Mouse (Mus musculus): ENCODE measurements around the gene Rab4a. TPM values are rescaled to one million over a fixed set of nuclear protein-coding genes. Genes with fewer than 3 reads are reported as not detected.

The Rab4a gene
- total and polyA plus RNA-seq, 3 experiments: 7.7 to 10.6 (median 8.4) TPM

DNA sequence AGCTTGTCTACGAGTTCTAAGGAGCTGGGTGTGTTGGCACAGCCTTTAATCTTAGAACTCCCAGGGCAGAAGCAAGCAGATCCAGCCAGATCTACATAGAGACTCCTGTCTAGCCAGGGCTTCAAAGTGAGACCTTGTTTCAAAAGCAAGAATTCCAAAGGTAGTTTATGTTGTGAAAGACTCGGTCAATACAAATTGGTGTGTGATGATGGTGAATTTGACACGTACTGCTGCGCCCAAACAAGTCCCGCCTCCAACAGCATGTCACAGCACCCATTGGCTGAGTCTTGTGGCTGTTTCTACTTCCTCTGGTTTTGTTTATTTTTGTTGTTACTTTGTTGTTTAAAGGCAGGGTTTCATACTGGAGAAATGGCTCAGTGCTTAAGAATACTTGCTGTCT lies 6.4 kb downstream of the Rab4a start:
- Histone ChIP-seq H3K36me3 (ENCODE audit: control insufficient read depth, insufficient read depth, low read length) (no peaks in the 10 kb centered on the region), H3K4me3 (no peak overlapping the region), H3K4me1 (ENCODE audit: control insufficient read depth, insufficient read depth, low read length) (peaks cover 5% of the 10 kb centered on the region), H3K9ac (ENCODE audit: low read depth, low read length) (no peak overlapping the region), H3K27ac (no peak overlapping the region), H3K27me3 (ENCODE audit: control insufficient read depth, insufficient read depth, low read length) (no peaks in the 10 kb centered on the region), H3K79me2 (replicated peaks; ENCODE audit: control insufficient read depth, insufficient read depth, low read length) (peaks cover 3% of the 10 kb centered on the region; the same call in 1 of the 2 replicates)
- intact Hi-C loops (cut with DNase I): no loop called here
- TF ChIP-seq POLR2A (IDR thresholded peaks at IDR 0.05; ENCODE audit: insufficient read depth, low read depth, low read length) (no peak), EP300 (IDR thresholded peaks at IDR 0.05; ENCODE audit: insufficient read depth, low read depth, low read length) (no peak), CTCF (IDR thresholded peaks at IDR 0.05) (no peak)
- no peak for DNase-seq
- 85% methylated on average over 5 of the region's 5 CpGs for WGBS

DNA sequence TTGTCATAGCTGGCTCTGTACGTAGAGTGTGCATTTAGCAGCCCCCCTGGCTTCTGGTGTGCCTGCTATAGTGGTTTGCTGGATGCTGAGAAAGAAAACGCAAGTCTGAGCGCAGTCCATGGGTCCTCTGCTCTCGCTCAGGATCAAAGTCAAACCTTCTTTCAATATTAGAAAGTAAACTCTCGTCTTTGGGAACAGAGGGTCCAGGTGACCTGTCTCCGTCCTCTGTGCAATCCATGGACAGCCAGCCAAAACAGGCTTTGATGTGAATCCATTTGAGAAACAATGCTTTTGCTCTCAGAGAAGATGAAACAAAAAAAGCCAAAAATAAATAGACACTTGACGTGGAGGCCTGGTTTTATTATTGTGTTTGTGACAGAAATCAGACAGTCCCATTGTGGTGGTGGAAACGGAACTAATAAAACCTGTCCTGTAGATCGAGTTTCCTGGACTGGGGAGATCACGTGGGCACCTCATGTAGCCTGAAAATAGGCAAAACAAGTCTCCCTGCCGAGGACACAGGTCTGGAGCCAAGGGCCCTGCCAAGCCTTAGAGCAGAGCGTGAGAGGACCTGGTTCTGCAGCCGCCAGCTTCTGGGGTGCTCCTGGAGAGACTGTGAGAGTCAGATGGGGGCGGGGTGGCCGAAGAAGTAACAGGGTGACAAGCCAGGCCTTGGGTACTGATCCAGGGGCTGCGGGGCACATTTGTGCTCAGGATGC lies 7.5 kb downstream of the Rab4a start:
- H3K4me3 ChIP-seq: no peak overlapping the region
- whole genome bisulfite sequencing: 73% methylated on average over 16 of the region's 16 CpGs
- H3K27ac ChIP-seq: no peak overlapping the region
- peaks cover 2% of the 10 kb centered on the region; the same call in 1 of the 2 replicates for H3K4me1 ChIP-seq (ENCODE audit: control insufficient read depth, insufficient read depth, low read length)
- H3K9ac ChIP-seq (ENCODE audit: low read depth, low read length): no peak overlapping the region
- DNase-seq: no peak
- TF ChIP-seq CTCF (IDR thresholded peaks at IDR 0.05) (no peak), POLR2A (IDR thresholded peaks at IDR 0.05; ENCODE audit: insufficient read depth, low read depth, low read length) (no peak), EP300 (IDR thresholded peaks at IDR 0.05; ENCODE audit: insufficient read depth, low read depth, low read length) (no peak)
- intact Hi-C loops (cut with DNase I): no loop called here
- no peaks in the 10 kb centered on the region for H3K27me3 ChIP-seq (ENCODE audit: control insufficient read depth, insufficient read depth, low read length)
- no peaks in the 10 kb centered on the region for H3K36me3 ChIP-seq (ENCODE audit: control insufficient read depth, insufficient read depth, low read length)
- peaks cover 3% of the 10 kb centered on the region; the same call in 1 of the 2 replicates for H3K79me2 ChIP-seq (replicated peaks; ENCODE audit: control insufficient read depth, insufficient read depth, low read length)

DNA sequence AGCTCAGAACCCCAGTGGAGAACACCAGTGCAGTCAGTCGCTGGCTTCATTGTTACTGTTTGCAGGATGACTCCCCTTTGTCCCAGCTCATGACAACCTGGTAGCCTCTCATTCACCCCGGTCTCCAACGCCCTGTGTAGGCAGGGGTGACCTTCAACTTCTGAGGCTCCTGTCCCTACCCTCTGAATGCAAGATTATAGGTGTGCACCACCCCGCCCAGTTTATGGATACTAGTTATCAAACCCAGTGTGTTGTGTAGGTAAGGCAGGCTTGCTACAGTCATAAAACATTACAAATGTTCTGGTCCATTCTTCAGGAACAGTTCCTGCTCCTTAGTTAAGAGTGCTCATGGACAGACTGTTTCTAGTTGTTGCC lies 8.1 kb downstream of the Rab4a start:
- TF ChIP-seq CTCF (IDR thresholded peaks at IDR 0.05) (no peak), POLR2A (IDR thresholded peaks at IDR 0.05; ENCODE audit: insufficient read depth, low read depth, low read length) (no peak), EP300 (IDR thresholded peaks at IDR 0.05; ENCODE audit: insufficient read depth, low read depth, low read length) (no peak)

DNA sequence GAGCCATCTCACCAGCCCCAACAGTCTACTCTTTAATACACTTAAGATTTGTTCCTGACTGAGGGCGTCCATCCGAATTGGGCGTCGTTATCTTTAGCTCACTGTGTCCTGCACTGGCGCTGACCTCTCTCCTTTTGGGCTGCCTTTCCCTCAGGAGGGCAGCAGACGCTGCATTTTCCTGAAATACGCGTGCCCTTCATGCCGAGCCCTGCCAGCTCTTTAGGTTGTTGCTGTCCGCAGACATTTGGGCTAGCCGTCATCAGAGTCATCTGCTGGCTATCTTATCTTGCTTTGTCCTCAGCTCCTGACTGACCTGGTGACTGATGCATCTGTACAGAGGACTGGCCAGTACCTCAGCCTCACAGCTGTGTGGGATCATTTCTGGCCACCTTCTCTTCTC lies 9.5 kb downstream of the Rab4a start:
- Histone ChIP-seq H3K9ac (ENCODE audit: low read depth, low read length) (no peak overlapping the region), H3K4me1 (ENCODE audit: control insufficient read depth, insufficient read depth, low read length) (peaks cover 2% of the 10 kb centered on the region; the same call in 1 of the 2 replicates), H3K27me3 (ENCODE audit: control insufficient read depth, insufficient read depth, low read length) (no peaks in the 10 kb centered on the region), H3K79me2 (replicated peaks; ENCODE audit: control insufficient read depth, insufficient read depth, low read length) (peaks cover 2% of the 10 kb centered on the region; the same call in 1 of the 2 replicates), H3K4me3 (no peak overlapping the region), H3K36me3 (ENCODE audit: control insufficient read depth, insufficient read depth, low read length) (no peaks in the 10 kb centered on the region), H3K27ac (no peak overlapping the region)
- no peak for DNase-seq
- 68% methylated on average over 11 of the region's 11 CpGs for WGBS
- TF ChIP-seq POLR2A (IDR thresholded peaks at IDR 0.05; ENCODE audit: insufficient read depth, low read depth, low read length) (no peak), CTCF (IDR thresholded peaks at IDR 0.05) (no peak), EP300 (IDR thresholded peaks at IDR 0.05; ENCODE audit: insufficient read depth, low read depth, low read length) (no peak)
- intact Hi-C loops (cut with DNase I): no loop called here

More for the DNA sequence above, 8.1 kb downstream of the Rab4a start:
- Histone ChIP-seq H3K9ac (ENCODE audit: low read depth, low read length) (no peak overlapping the region), H3K79me2 (replicated peaks; ENCODE audit: control insufficient read depth, insufficient read depth, low read length) (peaks cover 4% of the 10 kb centered on the region; the same call in 1 of the 2 replicates), H3K36me3 (ENCODE audit: control insufficient read depth, insufficient read depth, low read length) (no peaks in the 10 kb centered on the region), H3K4me3 (no peak overlapping the region), H3K4me1 (ENCODE audit: control insufficient read depth, insufficient read depth, low read length) (peaks cover 2% of the 10 kb centered on the region; the same call in 1 of the 2 replicates), H3K27me3 (ENCODE audit: control insufficient read depth, insufficient read depth, low read length) (no peaks in the 10 kb centered on the region), H3K27ac (no peak overlapping the region)
- no peak for DNase-seq
- WGBS: 86% methylated on average over 4 of the region's 4 CpGs
- intact Hi-C loops (cut with DNase I): no loop called here

DNA sequence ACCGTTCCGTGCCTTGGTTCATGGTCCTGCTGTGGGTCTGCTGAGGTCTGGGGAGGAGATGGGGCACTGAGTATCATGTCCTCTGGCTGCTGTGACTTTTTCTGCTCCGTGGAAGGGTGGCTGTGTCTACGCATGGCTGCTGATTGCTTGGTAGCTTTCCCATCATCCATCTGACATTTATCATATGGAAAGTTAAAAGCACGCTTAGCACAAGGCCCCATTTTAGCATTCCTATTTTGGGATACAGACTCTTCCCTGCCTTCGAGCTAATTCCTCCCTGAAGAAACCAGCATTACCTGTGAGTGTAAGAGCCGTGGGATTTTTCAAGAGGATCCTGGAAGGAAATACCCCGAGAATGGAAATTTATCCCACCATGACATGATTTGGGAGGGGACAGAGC lies 11.2 kb downstream of the Rab4a start:
- H3K27ac ChIP-seq: no peak overlapping the region
- WGBS: 81% methylated on average over 8 of the region's 8 CpGs
- TF ChIP-seq CTCF (IDR thresholded peaks at IDR 0.05): no peak
- no peak for TF ChIP-seq POLR2A (IDR thresholded peaks at IDR 0.05; ENCODE audit: insufficient read depth, low read depth, low read length)
- no peak for TF ChIP-seq EP300 (IDR thresholded peaks at IDR 0.05; ENCODE audit: insufficient read depth, low read depth, low read length)
- no peak overlapping the region for H3K9ac ChIP-seq (ENCODE audit: low read depth, low read length)
- DNase-seq: no peak
- H3K4me1 ChIP-seq (ENCODE audit: control insufficient read depth, insufficient read depth, low read length): peaks cover 2% of the 10 kb centered on the region; the same call in 1 of the 2 replicates
- H3K4me3 ChIP-seq: no peak overlapping the region
- H3K36me3 ChIP-seq (ENCODE audit: control insufficient read depth, insufficient read depth, low read length): no peaks in the 10 kb centered on the region
- peaks cover 2% of the 10 kb centered on the region; the same call in 1 of the 2 replicates for H3K79me2 ChIP-seq (replicated peaks; ENCODE audit: control insufficient read depth, insufficient read depth, low read length)
- intact Hi-C loops (cut with DNase I): no loop called here
- H3K27me3 ChIP-seq (ENCODE audit: control insufficient read depth, insufficient read depth, low read length): no peaks in the 10 kb centered on the region

DNA sequence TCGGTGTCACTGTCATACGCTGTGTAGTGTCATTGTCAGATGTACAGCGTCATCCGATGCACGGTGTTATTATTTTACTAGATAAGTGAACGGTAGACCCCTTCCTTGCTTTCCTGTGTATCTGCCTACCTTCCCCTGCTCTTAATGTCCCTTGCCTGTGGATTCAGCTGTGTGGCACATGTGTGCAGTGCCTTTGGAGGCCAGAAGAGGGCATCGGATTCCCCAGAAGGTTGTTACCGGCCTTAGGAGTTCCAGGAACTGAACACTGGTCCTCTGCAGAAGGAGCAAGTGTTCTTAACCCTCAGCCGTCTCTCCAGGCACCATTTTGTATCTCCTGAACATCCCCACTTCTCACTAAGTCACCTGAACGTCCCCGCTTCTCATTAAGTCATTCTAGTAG lies 12.0 kb downstream of the Rab4a start:
- Histone ChIP-seq H3K4me3 (no peak overlapping the region), H3K9ac (ENCODE audit: low read depth, low read length) (no peak overlapping the region), H3K27me3 (ENCODE audit: control insufficient read depth, insufficient read depth, low read length) (no peaks in the 10 kb centered on the region), H3K79me2 (replicated peaks; ENCODE audit: control insufficient read depth, insufficient read depth, low read length) (peaks cover 2% of the 10 kb centered on the region; the same call in 1 of the 2 replicates), H3K4me1 (ENCODE audit: control insufficient read depth, insufficient read depth, low read length) (peaks cover 2% of the 10 kb centered on the region; the same call in 1 of the 2 replicates), H3K36me3 (ENCODE audit: control insufficient read depth, insufficient read depth, low read length) (no peaks in the 10 kb centered on the region), H3K27ac (no peak overlapping the region)
- 88% methylated on average over 11 of the region's 11 CpGs for WGBS
- TF ChIP-seq EP300 (IDR thresholded peaks at IDR 0.05; ENCODE audit: insufficient read depth, low read depth, low read length) (no peak), CTCF (IDR thresholded peaks at IDR 0.05) (no peak), POLR2A (IDR thresholded peaks at IDR 0.05; ENCODE audit: insufficient read depth, low read depth, low read length) (no peak)
- DNase-seq: no peak
- intact Hi-C loops (cut with DNase I): no loop called here
